Mouse (Mus musculus): ENCODE data around the gene Pcca.

Pcca gene

GRCm38 (mm10) chr14:122912812-122913498 lies 378.8 kb downstream of the Pcca start:
- peak; percentile 54 to 62 for DNase-seq (ENCODE audit: low read depth in 2 of 2, low spot score in 2 of 2)

- no peak for DNase-seq (ENCODE audit: low read depth in 2 of 2, low spot score in 2 of 2)
Measured at GRCm38 (mm10) chr14:122913657-122914056, 379.5 kb downstream of the Pcca start, which contains the start of gene Ggact. Gene Ggact, minus strand, starts transcription at chr14:122913757.

GRCm38 (mm10) chr14:122917676-122918075 lies 383.6 kb downstream of the Pcca start:
- no peak for DNase-seq (ENCODE audit: low read depth in 2 of 2, low spot score in 2 of 2)

GRCm38 (mm10) chr14:122920011-122920410 lies 385.9 kb downstream of the Pcca start:
- no peak for DNase-seq (ENCODE audit: low read depth in 2 of 2, low spot score in 2 of 2)

GRCm38 (mm10) chr14:122936460-122936859 lies 402.3 kb downstream of the Pcca start:
- DNase-seq (ENCODE audit: low read depth in 2 of 2, low spot score in 2 of 2), result no peak

All from CD8-positive naive resting alpha-beta T cell, adult 2 months (primary cell).